In genomic region chr6:115846640-115847411, GRCm38 (mm10) we compare ENCODE assay signal across 7 mouse cellular contexts. TPM values are rescaled to one million over a fixed set of nuclear protein-coding genes. Genes with fewer than 3 reads are reported as not detected.
DNase-seq lines count a peak whose midpoint lies in the region; ATAC-seq and TF ChIP-seq lines count a peak whose summit lies in the region.

No protein-coding gene starts in this region.

- in situ Hi-C loops in Patski (cut with MboI; ENCODE audit: low pct_unique_long_range_greater_than_20kb): no loop called here

- no peak overlapping the region for H3K9ac ChIP-seq in kidney, postnatal 0 days (ENCODE audit: low read depth, low read length)
- no peak overlapping the region for H3K9ac ChIP-seq in liver, postnatal 0 days (replicated peaks)

- no peak overlapping the region for H3K4me3 ChIP-seq in kidney, postnatal 0 days (replicated peaks; ENCODE audit: low read depth, low read length)
- no peak overlapping the region for H3K4me3 ChIP-seq in liver, postnatal 0 days (ENCODE audit: low read depth, low read length)

- no peak overlapping the region for H3K27ac ChIP-seq in kidney, postnatal 0 days
- no peak overlapping the region for H3K27ac ChIP-seq in liver, postnatal 0 days (ENCODE audit: low read depth)

- TF ChIP-seq EP300 in liver, postnatal 0 days (IDR thresholded peaks at IDR 0.05; ENCODE audit: low read depth): no peak

- no peaks in the 10 kb centered on the region for H3K4me1 ChIP-seq in kidney, postnatal 0 days (replicated peaks; ENCODE audit: insufficient read depth, low read length)
- H3K4me1 ChIP-seq in liver, postnatal 0 days (ENCODE audit: insufficient read depth): peaks cover 13% of the 10 kb centered on the region

- no peaks in the 10 kb centered on the region for H3K9me3 ChIP-seq in kidney, postnatal 0 days (replicated peaks; ENCODE audit: low read length)
- no peaks in the 10 kb centered on the region for H3K9me3 ChIP-seq in liver, postnatal 0 days (ENCODE audit: low read length)

- CTCF ChIA-PET in Patski (lab: Charles Lee): interaction anchor here (0.7 to 3.0 kb wide), 10 partner anchors 8 to 55 kb away, joined by 3 to 12 read pairs (median 4); partner anchors contain the start of genes Efcab12 and Rpl32

- no peak overlapping the region for H3K4me2 ChIP-seq in kidney, postnatal 0 days (ENCODE audit: low read length)
- no peak overlapping the region for H3K4me2 ChIP-seq in liver, postnatal 0 days (ENCODE audit: low read depth, low read length)

- DNase-seq in CD8-positive naive resting alpha-beta T cell, adult 2 months (ENCODE audit: low read depth in 2 of 2, low spot score in 2 of 2): peak; percentile 51 to 72
- DNase-seq in Patski (ENCODE audit: low read depth, low spot score): no peak
- peak; percentile 53 to 73 for DNase-seq in cerebellum, postnatal 25 days
- peak; percentile 60 for DNase-seq in gastrocnemius, postnatal 10 days
- peak; percentile 76 for DNase-seq in kidney, postnatal 0 days (ENCODE audit: low spot score)
- peak; percentile 71 for DNase-seq in liver, postnatal 0 days
- DNase-seq in right cerebral cortex, postnatal 36 days (ENCODE audit: low spot score in 2 of 2): peak; percentile 40 to 48

- POLR2A ChIA-PET in Patski (lab: Charles Lee): no interaction called here

- H3K27me3 ChIP-seq in Patski: no peaks in the 10 kb centered on the region
- no peaks in the 10 kb centered on the region for H3K27me3 ChIP-seq in kidney, postnatal 0 days (ENCODE audit: insufficient read depth, low read length)
- H3K27me3 ChIP-seq in liver, postnatal 0 days (ENCODE audit: insufficient read depth, low read length): no peaks in the 10 kb centered on the region

- peaks cover 30% of the 10 kb centered on the region; the same call in 1 of the 2 replicates for H3K36me3 ChIP-seq in kidney, postnatal 0 days (ENCODE audit: insufficient read depth, low read length)
- peaks cover 30% of the 10 kb centered on the region for H3K36me3 ChIP-seq in liver, postnatal 0 days (replicated peaks; ENCODE audit: insufficient read depth, low read length)

- 42% methylated on average over 6 of the region's 8 CpGs for WGBS in kidney, postnatal 0 days
- WGBS in liver, postnatal 0 days (ENCODE audit: insufficient replicate concordance): 25% methylated on average over 7 of the region's 8 CpGs

- no peak for ATAC-seq in Patski
- peak; percentile 55; the same call in 1 of the 2 replicates for ATAC-seq in kidney, postnatal 0 days (replicated peaks; ENCODE audit: low FRiP score, low read depth)
- peak; percentile 74 for ATAC-seq in liver, postnatal 0 days

- peak; percentile 76 for TF ChIP-seq CTCF in Patski (IDR thresholded peaks at IDR 0.05)
- peak; percentile 80 for TF ChIP-seq CTCF in kidney, postnatal 0 days (IDR thresholded peaks at IDR 0.05; ENCODE audit: low read depth)
- TF ChIP-seq CTCF in liver, postnatal 0 days (IDR thresholded peaks at IDR 0.05; ENCODE audit: low read depth): peak; percentile 81

RNA-seq across cellular contexts. Expression of gene Mbd4, which starts 6.3 kb away (rescaled TPM):
- 6.8 TPM for polyA plus RNA-seq in Patski (2021)
- 1 to 10 TPM; 2.3 to 3.7 TPM for total RNA-seq in gastrocnemius, postnatal 10 days (2021)
- 10.9 TPM in 2 replicates for polyA plus RNA-seq in kidney, postnatal 0 days (2015; fragmentation: Nextera tagmentation; extraction: Ambion mirVana)
- 4.1 and 4.6 TPM in 2 replicates for polyA plus RNA-seq in liver, postnatal 0 days (2015; fragmentation: Nextera tagmentation; extraction: Ambion mirVana)

RNA-seq across cellular contexts. Expression of gene Ift122, which starts 6.4 kb away (rescaled TPM):
- 41.6 TPM for polyA plus RNA-seq in Patski (2021)
- total RNA-seq in gastrocnemius, postnatal 10 days (2021): 10 to 100 TPM; 19.3 to 21.9 TPM
- polyA plus RNA-seq in kidney, postnatal 0 days (2015; fragmentation: Nextera tagmentation; extraction: Ambion mirVana): 14.9 and 20.6 TPM in 2 replicates
- polyA plus RNA-seq in liver, postnatal 0 days (2015; fragmentation: Nextera tagmentation; extraction: Ambion mirVana): 1.2 and 1.6 TPM in 2 replicates

RNA-seq across cellular contexts. Expression of gene Efcab12, which starts 8.6 kb away (rescaled TPM):
- 0.10 TPM for polyA plus RNA-seq in Patski (2021)
- total RNA-seq in gastrocnemius, postnatal 10 days (2021): under 1 TPM; 0.12 to 0.14 TPM
- polyA plus RNA-seq in kidney, postnatal 0 days (2015; fragmentation: Nextera tagmentation; extraction: Ambion mirVana): 2.5 and 3.0 TPM in 2 replicates
- 0.11 TPM in 1 of 2 replicates, not detected in the other for polyA plus RNA-seq in liver, postnatal 0 days (2015; fragmentation: Nextera tagmentation; extraction: Ambion mirVana)

RNA-seq across cellular contexts. Expression of gene Rpl32, which starts 38.3 kb away (rescaled TPM):
- polyA plus RNA-seq in Patski (2021): 1,474 TPM
- total RNA-seq in gastrocnemius, postnatal 10 days (2021): 1,000 to 10,000 TPM; 1,136 to 1,161 TPM
- polyA plus RNA-seq in kidney, postnatal 0 days (2015; fragmentation: Nextera tagmentation; extraction: Ambion mirVana): 2,857 and 3,220 TPM in 2 replicates
- 1,354 and 1,414 TPM in 2 replicates for polyA plus RNA-seq in liver, postnatal 0 days (2015; fragmentation: Nextera tagmentation; extraction: Ambion mirVana)
